Mouse (Mus musculus) kidney, postnatal 14 days (tissue): ENCODE measurements around the gene Cetn4.

ENCODE experiments used
- DNase-seq: peaks from one replicate; pipeline ENCODE4 v3.0.0; 2022; ENCODE audit warnings: mixed read lengths

The Cetn4 gene

GRCm38 (mm10) chr3:37312370-37312941, at the start of gene Cetn4, which contains the start of gene Bbs12:
TSS of gene Cetn4 (minus strand) at chr3:37312708.
TSS of gene Bbs12 (plus strand) at chr3:37312554.
- DNase-seq: peak; percentile 97

GRCm38 (mm10) chr3:37360729-37361128, 48.2 kb upstream of the Cetn4 start:
- no peak for DNase-seq

- DNase-seq: no peak
These were observed 42.2 kb upstream of the Cetn4 start for GRCm38 (mm10) chr3:37354737-37355136.

GRCm38 (mm10) chr3:37353951-37354481, 41.5 kb upstream of the Cetn4 start:
- DNase-seq: no peak

GRCm38 (mm10) chr3:37350386-37350785, 37.9 kb upstream of the Cetn4 start:
- no peak for DNase-seq

GRCm38 (mm10) chr3:37349166-37349548, 36.6 kb upstream of the Cetn4 start:
- DNase-seq: peak; percentile 8

- DNase-seq: peak; percentile 48
These were observed 36.0 kb upstream of the Cetn4 start, which contains the start of gene Fgf2 for GRCm38 (mm10) chr3:37348221-37349165. TSS of gene Fgf2 (plus strand) at chr3:37348346.

- no peak for DNase-seq
These were observed 35.2 kb upstream of the Cetn4 start for GRCm38 (mm10) chr3:37347671-37348070.

- no peak for DNase-seq
These were observed 30.3 kb upstream of the Cetn4 start for GRCm38 (mm10) chr3:37342811-37343210.

GRCm38 (mm10) chr3:37341110-37341509, 28.6 kb upstream of the Cetn4 start:
- DNase-seq: no peak

GRCm38 (mm10) chr3:37334053-37334452, 21.5 kb upstream of the Cetn4 start:
- no peak for DNase-seq

- no peak for DNase-seq
These were observed 19.5 kb upstream of the Cetn4 start for GRCm38 (mm10) chr3:37331999-37332449.

GRCm38 (mm10) chr3:37329963-37330362, 17.5 kb upstream of the Cetn4 start:
- no peak for DNase-seq

GRCm38 (mm10) chr3:37328489-37328888, 16.0 kb upstream of the Cetn4 start:
- DNase-seq: no peak

- no peak for DNase-seq
These were observed 14.1 kb upstream of the Cetn4 start for GRCm38 (mm10) chr3:37326627-37327026.

GRCm38 (mm10) chr3:37325317-37326112, 13.0 kb upstream of the Cetn4 start:
- no peak for DNase-seq

GRCm38 (mm10) chr3:37324310-37324709, 11.8 kb upstream of the Cetn4 start:
- DNase-seq: no peak

GRCm38 (mm10) chr3:37316233-37316632, 3.7 kb upstream of the Cetn4 start:
- DNase-seq: no peak

GRCm38 (mm10) chr3:37313371-37313770, 863 bp upstream of the Cetn4 start:
- no peak for DNase-seq

- DNase-seq: no peak
These were observed 575 bp downstream of the Cetn4 start for GRCm38 (mm10) chr3:37311897-37312369.

- no peak for DNase-seq
These were observed 8.9 kb downstream of the Cetn4 start for GRCm38 (mm10) chr3:37303392-37304139.

- DNase-seq: peak; percentile 21
These were observed 9.8 kb downstream of the Cetn4 start for GRCm38 (mm10) chr3:37302685-37303084.
